Mouse (Mus musculus) heart, postnatal 4 days (tissue): ENCODE data around the gene BC147527. TPM values are rescaled to one million over a fixed set of nuclear protein-coding genes. Genes with fewer than 3 reads are reported as not detected.
"Not testable (repeated sequence)": the region's sequence is repeated elsewhere in the genome, so short reads cannot be mapped to it uniquely, and the experiment has no call there.

Source experiments
- DNase-seq: peaks from one replicate; pipeline ENCODE4 v3.0.0; 2021
- total RNA-seq, 2 experiments: library from RNA; stranded (reverse); gene quantifications; 2 replicates each; pipeline ENCODE4 v1.2.3; 2021

Gene BC147527
- not detected for total RNA-seq

- DNase-seq: no peak
Measured at GRCm38 (mm10) chr13:120299991-120300442, at the start of gene BC147527. TSS of gene BC147527 (plus strand) at chr13:120300392.

GRCm38 (mm10) chr13:120251208-120251924, 48.8 kb upstream of the BC147527 start:
- DNase-seq: not testable (repeated sequence)

GRCm38 (mm10) chr13:120258817-120259658, 41.2 kb upstream of the BC147527 start:
- DNase-seq: not testable (repeated sequence)

- not testable (repeated sequence) for DNase-seq
Measured at GRCm38 (mm10) chr13:120259718-120260117, 40.5 kb upstream of the BC147527 start.

- not testable (repeated sequence) for DNase-seq
Measured at GRCm38 (mm10) chr13:120262870-120263269, 37.3 kb upstream of the BC147527 start, which contains the start of gene AF067061. TSS of gene AF067061 (plus strand) at chr13:120263114.

- DNase-seq: not testable (repeated sequence)
Measured at GRCm38 (mm10) chr13:120277837-120278236, 22.4 kb upstream of the BC147527 start.

GRCm38 (mm10) chr13:120278784-120279183, 21.4 kb upstream of the BC147527 start:
- DNase-seq: no peak

- DNase-seq: no peak
Measured at GRCm38 (mm10) chr13:120299324-120299894, 783 bp upstream of the BC147527 start.

GRCm38 (mm10) chr13:120300853-120301252, 661 bp downstream of the BC147527 start:
- DNase-seq: no peak

- DNase-seq: no peak
Measured at GRCm38 (mm10) chr13:120310749-120311148, 10.6 kb downstream of the BC147527 start.

GRCm38 (mm10) chr13:120313584-120313983, 13.4 kb downstream of the BC147527 start:
- DNase-seq: no peak

GRCm38 (mm10) chr13:120316578-120316977, 16.4 kb downstream of the BC147527 start, which contains the start of gene Tcstv3:
TSS of gene Tcstv3 (plus strand) at chr13:120316878.
- DNase-seq: not testable (repeated sequence)

- no peak for DNase-seq
Measured at GRCm38 (mm10) chr13:120320183-120320582, 20.0 kb downstream of the BC147527 start.

- no peak for DNase-seq
Measured at GRCm38 (mm10) chr13:120320721-120321120, 20.5 kb downstream of the BC147527 start.

Other genes starting within 250 kb of the BC147527 start
- gene Gm21188, start 248.2 kb upstream of the BC147527 start, total RNA-seq: not detected
- not detected for gene Gm20767, start 160.1 kb upstream of the BC147527 start, total RNA-seq
- gene Gm21818, start 128.0 kb upstream of the BC147527 start, total RNA-seq: not detected
- gene Gm21762, start 84.4 kb upstream of the BC147527 start, total RNA-seq: not detected
- not detected for gene Gm21731, start 61.3 kb upstream of the BC147527 start, total RNA-seq
- not detected for gene AF067061, start 37.3 kb upstream of the BC147527 start, total RNA-seq
- gene Tcstv3, start 16.5 kb downstream of the BC147527 start, total RNA-seq: not detected